Mouse (Mus musculus): ENCODE results near the gene Olfr10.

- TF ChIP-seq MAZ (IDR thresholded peaks at IDR 0.05; ENCODE audit: low read depth, low read length) (no peak), POLR2A (IDR thresholded peaks at IDR 0.05; ENCODE audit: low read depth, low read length) (no peak), CTCF (conservative IDR thresholded peaks at IDR 0.05 in 1 of 2, IDR thresholded peaks at IDR 0.05 in 1 of 2; ENCODE audit: low read depth in 2 of 2, low read length in 2 of 2) (no peak), MAX (IDR thresholded peaks at IDR 0.05; ENCODE audit: low read length) (no peak), JUN (IDR thresholded peaks at IDR 0.05; ENCODE audit: insufficient read depth, low read depth, low read length) (no peak), EP300 (IDR thresholded peaks at IDR 0.05; ENCODE audit: low read length) (no peak), ZKSCAN1 (IDR thresholded peaks at IDR 0.05; ENCODE audit: borderline replicate concordance, low read depth, low read length) (no peak), BHLHE40 (IDR thresholded peaks at IDR 0.05; ENCODE audit: low read depth, low read length) (no peak)
Observed at GRCm38 (mm10) chr11:49322442-49322841, 17.9 kb downstream of the Olfr10 start, which contains the start of gene Olfr1391.
